Mouse (Mus musculus): ENCODE results near the gene Nptn. TPM values are rescaled to one million over a fixed set of nuclear protein-coding genes. Genes with fewer than 3 reads are reported as not detected.

Nptn gene
- 594 and 718 TPM in 2 replicates for polyA plus RNA-seq (2012; rRNA removed; ENCODE audit: low replicate concordance)

DNA sequence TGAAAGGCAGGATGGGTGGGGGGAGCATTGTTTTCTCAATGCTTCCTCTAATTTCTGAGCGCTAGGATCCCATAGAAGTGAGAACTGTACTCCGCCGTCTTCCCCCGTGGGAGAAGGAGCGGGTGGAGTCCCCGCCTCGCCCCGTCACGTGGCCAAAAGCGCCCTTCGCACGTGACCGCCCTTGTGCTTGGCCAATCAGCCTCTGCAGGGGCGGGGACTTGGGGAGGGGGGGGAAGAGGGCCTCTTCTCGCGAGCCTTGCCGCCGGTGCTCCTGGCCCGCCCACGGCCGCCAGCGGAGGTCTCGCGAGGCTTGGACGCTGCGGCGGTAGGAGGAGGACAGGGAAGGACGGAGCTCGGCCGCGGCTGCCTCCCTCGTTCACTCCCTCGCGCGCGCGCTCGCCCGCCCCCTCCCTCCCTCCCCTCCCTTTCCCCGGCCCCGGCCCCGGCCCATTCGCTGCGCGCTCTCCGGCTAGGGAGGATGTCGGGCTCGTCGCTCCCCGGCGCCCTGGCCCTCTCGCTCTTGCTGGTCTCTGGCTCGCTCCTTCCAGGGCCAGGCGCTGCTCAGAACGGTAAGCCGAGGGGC lies at the start of gene Nptn:
Gene Nptn, plus strand, starts transcription at position 283 of the 583 bp plus-strand sequence.

DNA sequence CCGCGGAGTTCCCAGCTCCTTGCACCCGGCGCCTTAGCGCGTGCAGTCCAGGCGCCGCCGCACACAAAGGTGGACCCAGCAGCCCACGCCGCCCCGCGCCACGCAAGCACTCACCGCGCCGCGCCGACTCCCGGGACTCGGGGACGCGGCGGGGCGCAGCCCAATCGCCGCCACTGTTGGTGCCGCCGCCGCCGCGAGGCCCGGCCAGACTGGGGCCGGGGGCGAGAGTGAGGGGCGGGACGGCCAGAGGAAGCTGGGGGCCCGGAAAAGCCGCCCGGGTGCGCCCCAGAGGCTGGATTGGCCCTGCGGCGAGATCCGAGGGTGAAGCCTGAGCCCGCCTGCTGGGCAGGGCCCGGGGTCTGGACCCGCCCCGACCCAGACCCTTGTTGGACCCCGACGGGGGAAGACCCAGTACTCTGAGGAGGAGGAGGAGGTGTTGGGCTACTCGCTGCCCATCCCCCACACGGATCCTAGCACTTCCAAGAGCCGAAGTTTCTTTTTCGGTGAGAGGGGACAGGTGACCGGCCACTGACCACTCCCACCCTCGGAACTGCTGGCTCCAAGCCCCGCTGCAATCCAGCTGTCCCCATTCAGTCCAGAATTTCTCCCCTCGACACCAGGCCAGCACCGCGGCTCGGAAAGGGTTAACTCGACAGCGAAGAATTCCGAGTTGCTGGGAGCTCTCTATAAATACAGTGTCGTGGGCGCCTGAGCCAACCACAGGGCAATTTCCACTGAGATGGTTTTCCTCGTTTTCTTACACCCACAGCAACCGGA lies 26.9 kb upstream of the Nptn start, which contains the start of gene Cd276:
Gene Cd276, minus strand, starts transcription at position 530 of the 777 bp plus-strand sequence.

Other genes starting within 250 kb of the Nptn start
- gene Tbc1d21, start 211.8 kb upstream of the Nptn start, polyA plus RNA-seq (2012; rRNA removed; ENCODE audit: low replicate concordance): not detected in 2 replicates
- gene Insyn1, start 93.6 kb upstream of the Nptn start, polyA plus RNA-seq (2012; rRNA removed; ENCODE audit: low replicate concordance): 10.7 and 29.9 TPM in 2 replicates
- gene Cd276, start 26.8 kb upstream of the Nptn start, polyA plus RNA-seq (2012; rRNA removed; ENCODE audit: low replicate concordance): 5.7 and 19.5 TPM in 2 replicates
- 0.57 TPM in 1 of 2 replicates, not detected in the other for gene Rec114, start 161.7 kb downstream of the Nptn start, polyA plus RNA-seq (2012; rRNA removed; ENCODE audit: low replicate concordance)
- gene Hcn4, start 241.2 kb downstream of the Nptn start, polyA plus RNA-seq (2012; rRNA removed; ENCODE audit: low replicate concordance): 0.30 and 1.4 TPM in 2 replicates

All from subcutaneous adipose tissue, adult 2 months (tissue).